Comparison of ENCODE assay signal across 8 mouse cellular contexts in the genomic region with DNA sequence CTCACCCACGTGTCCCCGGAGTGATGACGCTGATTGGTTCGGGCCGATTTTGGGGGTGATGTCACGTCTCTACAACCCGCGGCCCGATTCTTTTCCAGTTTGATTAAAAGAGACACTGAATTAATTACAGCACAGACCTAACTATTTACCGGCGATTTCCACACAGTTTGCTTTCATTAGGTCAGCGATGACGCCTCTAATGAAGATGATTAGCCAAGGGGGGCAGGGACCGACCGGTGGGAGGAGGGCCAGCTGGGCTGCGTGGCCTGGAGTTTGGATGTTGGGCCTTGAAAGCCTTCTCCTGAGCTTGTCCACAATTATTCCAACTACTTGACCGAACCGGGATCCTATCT. TPM values are rescaled to one million over a fixed set of nuclear protein-coding genes. Genes with fewer than 3 reads are reported as not detected.
A peak's percentile ranks its signal among the peaks of the same experiment; 100 is the strongest.
DNase-seq lines count a peak whose midpoint lies in the region; ATAC-seq and TF ChIP-seq lines count a peak whose summit lies in the region.

A gene (minus strand): TSS at position 156 of the 353 bp plus-strand sequence.

- H3K9ac ChIP-seq in intestine, embryonic 14.5 days (ENCODE audit: low read length): no peak within 1 kb of the TSS
- H3K9ac ChIP-seq in intestine, embryonic 16.5 days (ENCODE audit: low read depth, low read length): no peak within 1 kb of the TSS
- peak within 1 kb of the TSS; percentile 43 for H3K9ac ChIP-seq in hindbrain, embryonic 11.5 days (ENCODE audit: low read depth, low read length)
- peak within 1 kb of the TSS; percentile 59 for H3K9ac ChIP-seq in midbrain, postnatal 0 days (replicated peaks; ENCODE audit: low read length, poor library complexity, severe bottlenecking)

- 2% methylated on average over 18 of the region's 18 CpGs for WGBS in intestine, embryonic 14.5 days
- 5% methylated on average over 18 of the region's 18 CpGs for WGBS in intestine, embryonic 16.5 days
- 1% methylated on average over 18 of the region's 18 CpGs for WGBS in hindbrain, embryonic 11.5 days
- 2% methylated on average over 18 of the region's 18 CpGs for WGBS in midbrain, postnatal 0 days
- WGBS in thymus, adult 2 months: 6% methylated on average over 18 of the region's 18 CpGs

- H3K9me3 ChIP-seq in intestine, embryonic 14.5 days (ENCODE audit: control insufficient read depth, low read length): no peaks in the 10 kb centered on the region
- H3K9me3 ChIP-seq in intestine, embryonic 16.5 days (ENCODE audit: control insufficient read depth, low read length): no peaks in the 10 kb centered on the region
- no peaks in the 10 kb centered on the region for H3K9me3 ChIP-seq in hindbrain, embryonic 11.5 days (ENCODE audit: control insufficient read depth, low read length)
- no peaks in the 10 kb centered on the region for H3K9me3 ChIP-seq in midbrain, postnatal 0 days (ENCODE audit: low read length)

- H3K4me2 ChIP-seq in intestine, embryonic 14.5 days (ENCODE audit: low read length): peak within 1 kb of the TSS; percentile 15
- H3K4me2 ChIP-seq in intestine, embryonic 16.5 days (ENCODE audit: low read depth, low read length): no peak within 1 kb of the TSS
- peak within 1 kb of the TSS; percentile 42 for H3K4me2 ChIP-seq in hindbrain, embryonic 11.5 days (replicated peaks; ENCODE audit: low read depth, low read length)
- peak within 1 kb of the TSS; percentile 52 for H3K4me2 ChIP-seq in midbrain, postnatal 0 days (ENCODE audit: low read depth, low read length, poor library complexity, severe bottlenecking)

- H3K4me1 ChIP-seq in intestine, embryonic 14.5 days (replicated peaks; ENCODE audit: control insufficient read depth, insufficient read depth, low read length): no peaks in the 10 kb centered on the region
- peaks cover 4% of the 10 kb centered on the region; the same call in 1 of the 2 replicates for H3K4me1 ChIP-seq in intestine, embryonic 16.5 days (ENCODE audit: control insufficient read depth, insufficient read depth, low read length)
- H3K4me1 ChIP-seq in hindbrain, embryonic 11.5 days (replicated peaks; ENCODE audit: control insufficient read depth, insufficient read depth, low read length): peaks cover 15% of the 10 kb centered on the region
- H3K4me1 ChIP-seq in midbrain, postnatal 0 days (ENCODE audit: insufficient read depth, low read length): no peaks in the 10 kb centered on the region
- peaks cover 5% of the 10 kb centered on the region; the same call in 1 of the 2 replicates for H3K4me1 ChIP-seq in thymus, adult 2 months (replicated peaks; ENCODE audit: control insufficient read depth, insufficient read depth, low read length)

- no peak within 1 kb of the TSS for H3K27ac ChIP-seq in intestine, embryonic 14.5 days (ENCODE audit: low read depth)
- H3K27ac ChIP-seq in intestine, embryonic 16.5 days (ENCODE audit: low read length): no peak within 1 kb of the TSS
- peak within 1 kb of the TSS; percentile 53; the same call in 1 of the 2 replicates for H3K27ac ChIP-seq in hindbrain, embryonic 11.5 days (ENCODE audit: low read depth, low read length)
- peak within 1 kb of the TSS; percentile 73 for H3K27ac ChIP-seq in midbrain, postnatal 0 days (ENCODE audit: low read depth, low read length)
- no peak within 1 kb of the TSS for H3K27ac ChIP-seq in thymus, adult 2 months (ENCODE audit: control insufficient read depth, insufficient read depth, low read length)

- peak within 1 kb of the TSS; percentile 8; the same call in 1 of the 2 replicates for H3K4me3 ChIP-seq in intestine, embryonic 14.5 days (ENCODE audit: low read depth, low read length)
- H3K4me3 ChIP-seq in intestine, embryonic 16.5 days (ENCODE audit: low read length): no peak within 1 kb of the TSS; the same call in 1 of the 2 replicates
- H3K4me3 ChIP-seq in hindbrain, embryonic 11.5 days (ENCODE audit: low read depth, low read length): peak within 1 kb of the TSS; percentile 27
- H3K4me3 ChIP-seq in midbrain, postnatal 0 days (ENCODE audit: low read depth, low read length): peak within 1 kb of the TSS; percentile 41
- no peak within 1 kb of the TSS for H3K4me3 ChIP-seq in thymus, adult 2 months (ENCODE audit: control insufficient read depth, insufficient read depth, low read length)

- H3K27me3 ChIP-seq in intestine, embryonic 14.5 days (replicated peaks; ENCODE audit: control insufficient read depth, insufficient read depth, low read length): peaks cover 96% of the 10 kb centered on the region
- H3K27me3 ChIP-seq in intestine, embryonic 16.5 days (replicated peaks; ENCODE audit: control insufficient read depth, insufficient read depth, low read length): peaks cover 64% of the 10 kb centered on the region
- peaks cover 89% of the 10 kb centered on the region for H3K27me3 ChIP-seq in hindbrain, embryonic 11.5 days (ENCODE audit: control insufficient read depth, insufficient read depth, low read length)
- peaks cover 43% of the 10 kb centered on the region for H3K27me3 ChIP-seq in midbrain, postnatal 0 days (ENCODE audit: insufficient read depth, low read length)
- H3K27me3 ChIP-seq in thymus, adult 2 months (ENCODE audit: control insufficient read depth, insufficient read depth, low read length): peaks cover 35% of the 10 kb centered on the region

- no peak for TF ChIP-seq POLR2A in thymus, adult 2 months (IDR thresholded peaks at IDR 0.05; ENCODE audit: control insufficient read depth, extremely low read depth, insufficient read depth, low read length, poor library complexity)

- ATAC-seq in intestine, embryonic 14.5 days (replicated peaks; ENCODE audit: low FRiP score, low TSS enrichment, low read depth): no peak
- no peak for ATAC-seq in intestine, embryonic 16.5 days
- ATAC-seq in cerebellum, adult (ENCODE audit: insufficient number of reproducible peaks, low FRiP score, low TSS enrichment): peak; percentile 66; the same call in 1 of the 2 replicates
- ATAC-seq in hindbrain, embryonic 11.5 days (ENCODE audit: low FRiP score): no peak
- ATAC-seq in midbrain, postnatal 0 days (ENCODE audit: low FRiP score): no peak

- DNase-seq in intestine, embryonic 14.5 days (ENCODE audit: low spot score): peak; percentile 66
- peak; percentile 58 for DNase-seq in hindbrain, embryonic 11.5 days (ENCODE audit: low spot score)
- peak; percentile 80 for DNase-seq in midbrain, postnatal 0 days (ENCODE audit: low spot score)
- DNase-seq in layer of hippocampus, adult 9-11 months: no peak
- no peak for DNase-seq in thymus, adult 2 months
- no peak for DNase-seq in layer of hippocampus, postnatal 36 days

- H3K36me3 ChIP-seq in intestine, embryonic 14.5 days (ENCODE audit: control insufficient read depth, insufficient read depth, low read length): no peaks in the 10 kb centered on the region
- no peaks in the 10 kb centered on the region for H3K36me3 ChIP-seq in intestine, embryonic 16.5 days (ENCODE audit: control insufficient read depth, insufficient read depth, low read length)
- no peaks in the 10 kb centered on the region for H3K36me3 ChIP-seq in hindbrain, embryonic 11.5 days (ENCODE audit: control insufficient read depth, insufficient read depth, low read length)
- H3K36me3 ChIP-seq in midbrain, postnatal 0 days (ENCODE audit: insufficient read depth, low read length): no peaks in the 10 kb centered on the region
- H3K36me3 ChIP-seq in thymus, adult 2 months (ENCODE audit: control insufficient read depth, insufficient read depth, low read length): no peaks in the 10 kb centered on the region

- no peak for TF ChIP-seq CTCF in midbrain, postnatal 0 days (IDR thresholded peaks at IDR 0.05)
- TF ChIP-seq CTCF in thymus, adult 2 months (IDR thresholded peaks at IDR 0.05; ENCODE audit: borderline replicate concordance, control insufficient read depth, extremely low read depth, insufficient read depth, low read length, poor library complexity): no peak

RNA-seq across cellular contexts. Expression of the gene that starts here (rescaled TPM):
- polyA plus RNA-seq in intestine, embryonic 14.5 days (2014; fragmentation: Nextera tagmentation; extraction: Ambion mirVana): not detected in 2 replicates
- not detected in 2 replicates for polyA plus RNA-seq in intestine, embryonic 16.5 days (2015; fragmentation: Nextera tagmentation; extraction: Ambion mirVana)
- polyA plus RNA-seq in hindbrain, embryonic 11.5 days (2014; fragmentation: Nextera tagmentation; extraction: Ambion mirVana): 9.4 and 9.9 TPM in 2 replicates
- 36.8 and 49.0 TPM in 2 replicates for total RNA-seq in midbrain, postnatal 0 days (2014; rRNA removed)
- polyA plus RNA-seq in midbrain, postnatal 0 days (2015; fragmentation: Nextera tagmentation; extraction: Ambion mirVana): 36.8 and 36.9 TPM in 2 replicates
- polyA plus RNA-seq in thymus, adult 2 months (2012; rRNA removed): 0.13 and 0.14 TPM in 2 replicates
- total RNA-seq in layer of hippocampus, postnatal 36 days (2021): not detected

Comparison
In these comparisons a context has a peak if more than half of its experiments do, and no peak if none do; other contexts are left out.
1. RNA of the gene that starts here (total RNA-seq): 36.8 to 49.0 TPM in midbrain, postnatal 0 days; not detected in layer of hippocampus, postnatal 36 days; every median in the first group is over 10 times any median in the second.
2. Peak in DNase-seq, H3K4me3 ChIP-seq and H3K4me2 ChIP-seq in intestine, embryonic 14.5 days; RNA of the gene not detected or under 1 TPM.
3. DNase-seq: peak in hindbrain, embryonic 11.5 days (single experiment) and midbrain, postnatal 0 days (single experiment); none in layer of hippocampus, adult 9-11 months (single experiment), thymus, adult 2 months (single experiment) and layer of hippocampus, postnatal 36 days (0 of 2).
4. H3K27ac ChIP-seq: peak in hindbrain, embryonic 11.5 days (single experiment) and midbrain, postnatal 0 days (single experiment); none in intestine, embryonic 14.5 days (single experiment), intestine, embryonic 16.5 days (single experiment) and thymus, adult 2 months (single experiment).
5. H3K4me3 ChIP-seq: peak in hindbrain, embryonic 11.5 days (single experiment) and midbrain, postnatal 0 days (single experiment); none in intestine, embryonic 16.5 days (single experiment) and thymus, adult 2 months (single experiment).
6. H3K9ac ChIP-seq: peak in hindbrain, embryonic 11.5 days (single experiment) and midbrain, postnatal 0 days (single experiment); none in intestine, embryonic 14.5 days (single experiment) and intestine, embryonic 16.5 days (single experiment).